ENCODE assay signal across 16 mouse cellular contexts in the genomic region with DNA sequence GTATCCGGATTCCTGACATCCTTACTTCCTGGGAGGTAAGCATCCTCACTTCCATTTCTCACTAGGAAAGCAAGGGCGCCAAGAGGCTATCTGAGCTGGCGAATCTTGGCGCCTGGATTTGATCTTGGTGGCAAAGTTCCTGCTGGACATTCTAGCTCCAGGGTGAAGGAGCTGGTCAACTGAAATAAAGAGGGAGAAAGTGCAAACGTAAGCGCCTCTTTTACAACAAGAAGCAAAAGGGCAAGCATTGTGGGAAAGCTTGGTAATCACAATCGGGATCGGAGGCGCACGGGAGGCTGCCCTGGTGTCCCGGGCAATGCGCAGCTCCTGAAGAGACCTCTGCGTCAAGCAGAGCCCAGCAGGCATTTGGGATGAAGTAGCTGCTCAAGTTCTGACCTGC. TPM values are rescaled to one million over a fixed set of nuclear protein-coding genes. Genes with fewer than 3 reads are reported as not detected.
"Had no signal": no experiment of that assay in that cellular context is flagged by ENCODE, and none has a peak within 500 bp of the region (broad histone marks: within the 10 kb centered on the region; RNA-seq: fewer than 3 reads in every experiment).

No protein-coding gene starts in this region.

- H3K4me3 ChIP-seq: limb, embryonic 12.5 days; liver, embryonic 13.5 days; lung, embryonic 15.5 days; midbrain, embryonic 12.5 days; neural tube, embryonic 13.5 days had no signal

- H3K4me1 ChIP-seq: limb, embryonic 12.5 days; lung, embryonic 15.5 days had no signal

- H3K27me3 ChIP-seq: liver, embryonic 13.5 days; lung, embryonic 15.5 days; midbrain, embryonic 12.5 days; neural tube, embryonic 13.5 days had no signal

- DNase-seq: liver; liver, embryonic 13.5 days; liver, postnatal 0 days; retina, postnatal 1 day; right cerebral cortex, postnatal 4 days; spleen, adult 18-20 months; thymus, adult 18-20 months; thymus, postnatal 14 days had no signal

- H3K27ac ChIP-seq: limb, embryonic 12.5 days; liver, embryonic 13.5 days; lung, embryonic 15.5 days; neural tube, embryonic 13.5 days had no signal

- ATAC-seq: intestine, embryonic 16.5 days; liver, postnatal 0 days; midbrain, embryonic 16.5 days had no signal

- H3K9ac ChIP-seq: limb, embryonic 12.5 days; liver, embryonic 13.5 days; liver, postnatal 0 days; lung, embryonic 15.5 days; midbrain, embryonic 12.5 days; neural tube, embryonic 13.5 days had no signal

- H3K36me3 ChIP-seq: limb, embryonic 12.5 days; liver, embryonic 13.5 days; lung, embryonic 15.5 days; midbrain, embryonic 12.5 days; neural tube, embryonic 13.5 days had no signal

- H3K9me3 ChIP-seq: limb, embryonic 12.5 days; liver, embryonic 13.5 days; lung, embryonic 15.5 days; midbrain, embryonic 12.5 days; neural tube, embryonic 13.5 days had no signal

- H3K4me2 ChIP-seq: limb, embryonic 12.5 days; liver, embryonic 13.5 days; lung, embryonic 15.5 days; midbrain, embryonic 12.5 days; neural tube, embryonic 13.5 days had no signal

RNA-seq across cellular contexts. Expression of a gene that starts 41.0 kb away (rescaled TPM):
- polyA plus RNA-seq: intestine, embryonic 16.5 days; large intestine, adult 2 months; limb, embryonic 12.5 days; liver, embryonic 13.5 days; liver, postnatal 0 days; lung, embryonic 15.5 days; midbrain, embryonic 12.5 days; midbrain, embryonic 16.5 days; neural tube, embryonic 13.5 days; stomach, embryonic 14.5 days had no signal
